Mouse (Mus musculus): ENCODE measurements around the gene Ube2j1. TPM values are rescaled to one million over a fixed set of nuclear protein-coding genes. Genes with fewer than 3 reads are reported as not detected.

The Ube2j1 gene
- polyA plus RNA-seq, 1 experiment from 2014 or later, result 43.0 TPM

GRCm38 (mm10) chr4:33007443-33008217, 23.6 kb upstream of the Ube2j1 start:
- Histone ChIP-seq H3K4me1 (ENCODE audit: control insufficient read depth, insufficient read depth, low read length) (peaks cover 4% of the 10 kb centered on the region; the same call in 1 of the 2 replicates), H3K27ac (ENCODE audit: low read length) (peak overlapping the region; percentile 45; the same call in 1 of the 2 replicates), H3K36me3 (ENCODE audit: control insufficient read depth, insufficient read depth, low read length) (no peaks in the 10 kb centered on the region), H3K27me3 (replicated peaks; ENCODE audit: control insufficient read depth, insufficient read depth, low read length) (no peaks in the 10 kb centered on the region), H3K9me3 (ENCODE audit: control insufficient read depth, low read length) (no peaks in the 10 kb centered on the region), H3K4me3 (ENCODE audit: low read length) (no peak overlapping the region), H3K4me2 (ENCODE audit: low read depth, low read length) (no peak overlapping the region), H3K9ac (ENCODE audit: low read depth, low read length) (no peak overlapping the region)
- 49% methylated on average over 9 of the region's 9 CpGs for WGBS
- peak; percentile 68 for ATAC-seq

DNA sequence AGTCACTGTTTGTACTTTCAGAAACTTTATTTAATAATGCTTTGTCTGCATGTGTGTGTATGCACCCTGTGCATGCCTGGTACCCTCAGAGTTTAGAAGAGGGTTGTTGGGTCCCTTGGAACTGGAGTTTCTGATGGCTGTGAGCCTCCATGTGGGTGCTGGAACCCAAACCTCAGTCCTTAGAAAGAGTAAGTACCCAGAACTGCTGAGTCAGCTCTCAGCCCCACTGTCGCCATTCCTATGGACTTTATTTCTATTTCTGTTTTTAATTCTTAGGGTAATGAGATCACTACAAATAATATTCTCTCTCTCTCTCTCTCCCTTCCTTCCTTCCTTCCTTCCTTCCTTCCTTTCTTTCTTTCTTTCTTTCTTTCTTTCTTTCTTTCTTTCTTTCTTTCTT, 21.1 kb upstream of the Ube2j1 start:
- WGBS, result 94% methylated on average over 1 of the region's 1 CpGs
- H3K9me3 ChIP-seq (ENCODE audit: control insufficient read depth, low read length), result no peaks in the 10 kb centered on the region
- H3K4me3 ChIP-seq (ENCODE audit: low read length), result no peak overlapping the region
- H3K27ac ChIP-seq (ENCODE audit: low read length), result no peak overlapping the region
- no peak overlapping the region for H3K4me2 ChIP-seq (ENCODE audit: low read depth, low read length)
- no peaks in the 10 kb centered on the region for H3K27me3 ChIP-seq (replicated peaks; ENCODE audit: control insufficient read depth, insufficient read depth, low read length)
- H3K36me3 ChIP-seq (ENCODE audit: control insufficient read depth, insufficient read depth, low read length), result no peaks in the 10 kb centered on the region
- H3K9ac ChIP-seq (ENCODE audit: low read depth, low read length), result no peak overlapping the region
- H3K4me1 ChIP-seq (ENCODE audit: control insufficient read depth, insufficient read depth, low read length), result peaks cover 4% of the 10 kb centered on the region; the same call in 1 of the 2 replicates
- no peak for ATAC-seq

DNA sequence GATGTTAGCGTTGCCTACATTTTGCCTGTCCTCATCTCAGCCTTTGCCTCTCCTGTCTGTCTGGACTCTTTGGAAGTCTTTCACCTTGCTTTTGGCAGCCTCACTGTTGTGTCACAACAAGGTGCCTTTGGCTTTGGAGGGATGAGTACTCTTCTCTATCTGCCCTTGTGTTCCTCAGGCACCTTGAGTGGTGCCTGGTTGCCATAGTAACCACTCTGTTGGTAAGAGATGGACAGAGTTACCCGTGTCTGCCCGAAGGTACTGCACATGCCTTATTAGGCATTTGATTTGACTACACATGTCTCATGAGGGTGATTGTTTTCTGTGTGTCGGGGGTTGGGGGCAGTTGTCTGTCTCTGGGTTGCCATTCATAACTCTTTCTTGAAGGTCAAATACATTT, 18.7 kb upstream of the Ube2j1 start:
- no peaks in the 10 kb centered on the region for H3K36me3 ChIP-seq (ENCODE audit: control insufficient read depth, insufficient read depth, low read length)
- H3K27ac ChIP-seq (ENCODE audit: low read length), result no peak overlapping the region
- no peaks in the 10 kb centered on the region for H3K27me3 ChIP-seq (replicated peaks; ENCODE audit: control insufficient read depth, insufficient read depth, low read length)
- H3K4me2 ChIP-seq (ENCODE audit: low read depth, low read length), result no peak overlapping the region
- WGBS, result 93% methylated on average over 4 of the region's 4 CpGs
- H3K9me3 ChIP-seq (ENCODE audit: control insufficient read depth, low read length), result no peaks in the 10 kb centered on the region
- ATAC-seq, result no peak
- H3K4me1 ChIP-seq (ENCODE audit: control insufficient read depth, insufficient read depth, low read length), result peaks cover 4% of the 10 kb centered on the region; the same call in 1 of the 2 replicates
- H3K4me3 ChIP-seq (ENCODE audit: low read length), result no peak overlapping the region
- no peak overlapping the region for H3K9ac ChIP-seq (ENCODE audit: low read depth, low read length)

- H3K9me3 ChIP-seq (ENCODE audit: control insufficient read depth, low read length), result no peaks in the 10 kb centered on the region
- H3K36me3 ChIP-seq (ENCODE audit: control insufficient read depth, insufficient read depth, low read length), result no peaks in the 10 kb centered on the region
- H3K4me1 ChIP-seq (ENCODE audit: control insufficient read depth, insufficient read depth, low read length), result no peaks in the 10 kb centered on the region
- 51% methylated on average over 9 of the region's 9 CpGs for WGBS
- no peaks in the 10 kb centered on the region for H3K27me3 ChIP-seq (replicated peaks; ENCODE audit: control insufficient read depth, insufficient read depth, low read length)
- H3K27ac ChIP-seq (ENCODE audit: low read length), result no peak overlapping the region
- H3K4me2 ChIP-seq (ENCODE audit: low read depth, low read length), result no peak overlapping the region
- ATAC-seq, result peak; percentile 81
- H3K9ac ChIP-seq (ENCODE audit: low read depth, low read length), result no peak overlapping the region
- H3K4me3 ChIP-seq (ENCODE audit: low read length), result no peak overlapping the region
These were observed 12.7 kb upstream of the Ube2j1 start for GRCm38 (mm10) chr4:33018361-33018999.

- no peak for ATAC-seq
- no peak overlapping the region for H3K9ac ChIP-seq (ENCODE audit: low read depth, low read length)
- no peak overlapping the region for H3K27ac ChIP-seq (ENCODE audit: low read length)
- no peak overlapping the region for H3K4me3 ChIP-seq (ENCODE audit: low read length)
- no peaks in the 10 kb centered on the region for H3K27me3 ChIP-seq (replicated peaks; ENCODE audit: control insufficient read depth, insufficient read depth, low read length)
- no peaks in the 10 kb centered on the region for H3K9me3 ChIP-seq (ENCODE audit: control insufficient read depth, low read length)
- 75% methylated on average over 8 of the region's 8 CpGs for WGBS
- no peaks in the 10 kb centered on the region for H3K36me3 ChIP-seq (ENCODE audit: control insufficient read depth, insufficient read depth, low read length)
- H3K4me2 ChIP-seq (ENCODE audit: low read depth, low read length), result no peak overlapping the region
- no peaks in the 10 kb centered on the region for H3K4me1 ChIP-seq (ENCODE audit: control insufficient read depth, insufficient read depth, low read length)
These were observed 6.8 kb upstream of the Ube2j1 start for GRCm38 (mm10) chr4:33024420-33024819.

DNA sequence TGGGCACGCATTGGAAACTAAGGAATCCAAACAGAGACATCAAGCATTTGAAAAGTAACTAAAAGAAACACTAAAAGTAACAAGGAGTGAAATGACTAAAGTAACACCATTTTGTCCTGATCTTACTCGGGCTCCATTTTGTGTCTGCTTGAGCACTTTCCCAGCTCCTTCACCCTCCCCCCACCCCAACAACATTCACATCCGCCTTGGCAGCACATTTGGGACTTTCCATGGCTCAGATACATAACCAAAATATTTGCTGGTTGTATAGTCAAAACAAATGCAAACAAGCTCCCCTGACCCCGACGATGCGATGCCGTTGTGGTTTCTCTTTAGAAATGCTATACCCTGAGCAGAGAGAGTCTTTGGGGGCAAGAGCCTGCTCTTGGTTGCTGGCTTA, 2.1 kb upstream of the Ube2j1 start:
- Histone ChIP-seq H3K9me3 (ENCODE audit: control insufficient read depth, low read length) (no peaks in the 10 kb centered on the region), H3K4me3 (ENCODE audit: low read length) (no peak overlapping the region), H3K4me2 (ENCODE audit: low read depth, low read length) (no peak overlapping the region), H3K27ac (ENCODE audit: low read length) (no peak overlapping the region), H3K9ac (ENCODE audit: low read depth, low read length) (no peak overlapping the region), H3K36me3 (ENCODE audit: control insufficient read depth, insufficient read depth, low read length) (no peaks in the 10 kb centered on the region), H3K27me3 (replicated peaks; ENCODE audit: control insufficient read depth, insufficient read depth, low read length) (no peaks in the 10 kb centered on the region), H3K4me1 (ENCODE audit: control insufficient read depth, insufficient read depth, low read length) (peaks cover 7% of the 10 kb centered on the region)
- ATAC-seq, result no peak
- 87% methylated on average over 7 of the region's 7 CpGs for WGBS

DNA sequence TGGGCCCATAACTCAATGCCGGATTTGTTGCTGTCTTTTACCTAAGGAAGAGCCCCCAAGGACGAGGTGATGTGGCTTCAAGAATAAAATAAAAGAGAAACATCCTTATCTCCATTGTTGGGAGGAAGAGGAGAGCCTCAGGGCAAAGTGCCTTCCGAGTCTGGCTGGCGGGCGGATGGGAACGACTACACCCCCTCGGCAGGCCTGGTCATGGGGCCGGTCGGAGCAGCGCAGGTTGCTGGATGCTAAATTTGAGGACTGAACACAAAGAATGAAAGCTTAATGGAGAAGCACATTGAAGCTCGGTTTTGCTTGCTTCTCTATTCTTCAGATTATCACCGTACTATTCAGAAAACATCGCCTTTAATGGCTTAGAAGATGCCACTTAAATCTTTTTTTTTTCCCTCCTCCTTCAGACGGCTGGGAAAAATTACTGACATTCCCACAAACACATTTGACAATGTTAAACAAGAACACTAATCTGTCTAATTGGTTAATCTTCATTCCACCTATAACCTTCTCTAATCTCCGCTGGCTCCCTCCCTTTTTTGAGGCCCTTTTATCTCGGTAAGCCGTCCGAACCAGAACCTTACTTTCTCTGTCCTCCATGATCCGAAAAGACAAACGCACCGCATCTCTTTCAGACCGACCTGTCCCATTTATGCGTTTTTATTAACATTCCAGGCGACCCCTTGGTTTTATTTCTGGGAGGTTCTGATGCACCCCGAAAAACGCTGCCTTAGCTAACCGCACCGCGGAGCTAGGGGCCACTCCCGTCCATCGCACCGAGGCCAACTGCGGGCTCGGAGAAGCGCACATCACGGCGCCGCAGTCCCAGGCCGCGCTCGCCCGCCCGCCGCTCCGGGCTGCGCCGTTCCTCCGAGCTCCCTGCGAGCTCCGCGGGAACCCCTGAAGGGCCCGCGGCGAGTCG, 687 bp upstream of the Ube2j1 start:
- Histone ChIP-seq H3K36me3 (ENCODE audit: control insufficient read depth, insufficient read depth, low read length) (no peaks in the 10 kb centered on the region), H3K27ac (ENCODE audit: low read length) (peak overlapping the region; percentile 95), H3K4me3 (ENCODE audit: low read length) (peak overlapping the region; percentile 88), H3K9me3 (ENCODE audit: control insufficient read depth, low read length) (no peaks in the 10 kb centered on the region), H3K4me1 (ENCODE audit: control insufficient read depth, insufficient read depth, low read length) (peaks cover 7% of the 10 kb centered on the region), H3K4me2 (ENCODE audit: low read depth, low read length) (peak overlapping the region; percentile 65), H3K9ac (ENCODE audit: low read depth, low read length) (peak overlapping the region; percentile 97), H3K27me3 (replicated peaks; ENCODE audit: control insufficient read depth, insufficient read depth, low read length) (no peaks in the 10 kb centered on the region)
- ATAC-seq, result peak; percentile 83
- WGBS, result 2% methylated on average over 55 of the region's 55 CpGs

DNA sequence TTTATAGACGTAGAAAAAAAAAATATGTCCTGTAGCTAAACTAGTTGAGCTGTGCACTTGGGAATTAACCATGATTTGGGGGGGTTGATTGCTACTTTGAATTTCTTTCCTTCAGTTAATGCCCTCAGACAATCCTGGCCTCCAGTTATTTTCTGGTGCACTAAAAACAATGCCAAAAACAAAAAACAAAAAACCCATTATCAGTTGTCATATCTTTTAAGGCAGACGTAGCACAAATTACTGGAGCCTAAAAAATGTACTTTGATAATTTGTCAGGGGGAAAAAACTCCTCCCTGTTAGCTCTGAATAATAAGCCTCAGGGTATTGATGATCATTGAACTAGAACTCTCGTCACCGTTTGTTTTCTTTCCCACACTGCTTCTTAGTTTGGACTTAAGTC, 829 bp downstream of the Ube2j1 start:
- H3K36me3 ChIP-seq (ENCODE audit: control insufficient read depth, insufficient read depth, low read length), result 0 out of 2 replicates have a peak, but pooled peaks cover 2% of the 10 kb centered on the region
- no peaks in the 10 kb centered on the region for H3K27me3 ChIP-seq (replicated peaks; ENCODE audit: control insufficient read depth, insufficient read depth, low read length)
- H3K4me2 ChIP-seq (ENCODE audit: low read depth, low read length), result peak overlapping the region; percentile 66
- peaks cover 7% of the 10 kb centered on the region for H3K4me1 ChIP-seq (ENCODE audit: control insufficient read depth, insufficient read depth, low read length)
- peak overlapping the region; percentile 97 for H3K9ac ChIP-seq (ENCODE audit: low read depth, low read length)
- 25% methylated on average over 4 of the region's 4 CpGs for WGBS
- H3K9me3 ChIP-seq (ENCODE audit: control insufficient read depth, low read length), result no peaks in the 10 kb centered on the region
- H3K4me3 ChIP-seq (ENCODE audit: low read length), result peak overlapping the region; percentile 88
- no peak overlapping the region for H3K27ac ChIP-seq (ENCODE audit: low read length)
- ATAC-seq, result no peak

DNA sequence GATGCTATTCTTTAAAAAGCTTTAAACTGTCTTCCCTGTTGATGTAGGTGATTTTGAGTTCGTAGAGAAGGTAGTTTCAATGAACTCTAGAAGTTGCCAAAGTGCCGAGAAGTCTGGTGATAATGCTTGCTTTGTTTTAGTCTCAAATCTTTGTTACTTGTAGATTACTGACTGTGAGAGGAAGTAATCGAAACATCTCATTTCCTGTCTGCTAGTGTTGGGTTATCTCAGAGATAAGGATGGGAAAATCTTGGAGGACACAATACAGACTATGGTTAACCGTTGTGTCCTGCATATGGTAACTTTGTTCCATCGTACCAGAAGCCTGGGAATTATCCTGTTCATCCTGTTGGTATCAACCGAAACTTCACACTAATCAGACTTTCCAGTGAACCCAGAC, 2.3 kb downstream of the Ube2j1 start:
- no peaks in the 10 kb centered on the region for H3K27me3 ChIP-seq (replicated peaks; ENCODE audit: control insufficient read depth, insufficient read depth, low read length)
- H3K27ac ChIP-seq (ENCODE audit: low read length), result no peak overlapping the region
- H3K4me3 ChIP-seq (ENCODE audit: low read length), result no peak overlapping the region
- 61% methylated on average over 6 of the region's 6 CpGs for WGBS
- no peak overlapping the region for H3K4me2 ChIP-seq (ENCODE audit: low read depth, low read length)
- no peak overlapping the region for H3K9ac ChIP-seq (ENCODE audit: low read depth, low read length)
- ATAC-seq, result no peak
- peaks cover 7% of the 10 kb centered on the region for H3K4me1 ChIP-seq (ENCODE audit: control insufficient read depth, insufficient read depth, low read length)
- H3K36me3 ChIP-seq (ENCODE audit: control insufficient read depth, insufficient read depth, low read length), result 0 out of 2 replicates have a peak, but pooled peaks cover 2% of the 10 kb centered on the region
- no peaks in the 10 kb centered on the region for H3K9me3 ChIP-seq (ENCODE audit: control insufficient read depth, low read length)

Data from intestine, embryonic 16.5 days (tissue).